Mouse (Mus musculus): ENCODE data around the gene Ptpn22.

Ptpn22 gene

GRCm38 (mm10) chr3:103857036-103857805 lies 2.4 kb upstream of the Ptpn22 start:
- no peak for DNase-seq (ENCODE audit: extremely low read depth, insufficient read length, low spot score)

- DNase-seq (ENCODE audit: extremely low read depth, insufficient read length, low spot score): no peak
Measured at GRCm38 (mm10) chr3:103857977-103858563, 1.5 kb upstream of the Ptpn22 start.

DNA sequence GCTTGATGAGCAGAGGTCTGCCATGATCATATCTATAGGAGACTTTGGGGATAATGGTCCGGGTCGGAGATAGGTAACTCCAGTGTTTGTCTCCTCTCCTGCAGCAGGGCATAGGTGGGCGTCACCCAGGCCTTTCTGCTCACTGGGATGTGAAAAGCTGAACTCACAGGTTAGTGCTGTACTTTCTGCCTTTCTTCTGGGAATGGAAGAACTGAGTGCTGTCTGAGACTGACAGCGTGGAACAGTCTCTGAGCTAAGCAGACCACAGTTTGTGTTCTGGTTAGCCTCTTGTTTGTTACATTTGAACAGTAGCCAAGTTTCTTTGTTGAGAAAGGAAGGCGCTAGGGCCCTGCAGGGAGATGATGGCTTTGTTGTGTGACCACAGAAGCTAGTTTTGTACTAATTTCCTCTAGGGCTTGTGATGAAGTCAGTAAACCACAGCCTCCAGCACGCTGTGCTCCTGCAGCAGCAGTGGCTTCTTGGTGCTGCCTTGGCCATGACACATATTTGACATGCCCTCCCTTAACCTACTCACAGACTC lies 326 bp downstream of the Ptpn22 start:
- DNase-seq (ENCODE audit: extremely low read depth, insufficient read length, low spot score): peak; percentile 68

- no peak for DNase-seq (ENCODE audit: extremely low read depth, insufficient read length, low spot score)
Measured at GRCm38 (mm10) chr3:103862721-103863220, 3.2 kb downstream of the Ptpn22 start.

GRCm38 (mm10) chr3:103864200-103864599 lies 4.6 kb downstream of the Ptpn22 start:
- no peak for DNase-seq (ENCODE audit: extremely low read depth, insufficient read length, low spot score)

- DNase-seq (ENCODE audit: extremely low read depth, insufficient read length, low spot score): no peak
Measured at GRCm38 (mm10) chr3:103867424-103867971, 7.9 kb downstream of the Ptpn22 start.

DNA sequence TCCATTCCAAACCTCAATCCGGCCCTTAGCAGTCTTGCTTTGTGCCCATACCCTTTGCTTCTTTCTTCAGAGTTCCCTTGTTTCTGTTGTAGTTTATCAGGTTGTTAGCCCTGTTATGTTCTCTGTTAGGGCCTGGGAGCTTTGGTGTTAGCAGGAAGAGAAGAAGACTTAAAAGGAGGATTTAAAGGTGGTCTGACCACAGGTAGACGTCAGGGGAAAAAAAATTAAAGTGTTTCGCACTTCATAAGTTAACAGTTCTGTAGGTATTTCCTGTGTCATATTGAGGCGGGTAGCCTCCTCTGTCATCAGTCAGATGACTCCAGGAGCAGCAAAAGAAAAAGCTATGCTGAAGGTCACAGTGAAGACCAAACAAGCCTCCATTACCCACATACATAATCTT lies 8.4 kb downstream of the Ptpn22 start:
- DNase-seq (ENCODE audit: extremely low read depth, insufficient read length, low spot score): no peak

DNA sequence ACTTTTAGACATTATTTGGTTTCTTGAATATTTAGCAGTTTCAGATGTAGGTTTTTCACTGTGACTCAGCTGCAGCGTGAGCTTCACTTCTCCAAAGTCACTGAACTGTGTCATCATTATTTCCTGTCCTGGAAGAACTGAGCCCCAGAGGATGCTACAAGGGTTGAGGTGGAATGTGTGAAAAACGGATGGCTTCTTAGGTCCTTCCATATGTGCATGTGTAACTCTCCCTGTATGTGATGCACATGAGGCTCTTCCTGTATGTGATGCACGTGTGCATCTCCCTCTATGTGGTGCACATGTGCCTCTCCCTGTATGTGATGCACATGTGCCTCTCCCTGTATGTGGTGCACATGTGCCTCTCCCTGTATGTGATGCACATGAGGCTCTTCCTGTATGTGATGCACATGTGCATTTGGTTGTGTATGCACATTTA lies 13.1 kb downstream of the Ptpn22 start:
- DNase-seq (ENCODE audit: extremely low read depth, insufficient read length, low spot score): no peak

DNA sequence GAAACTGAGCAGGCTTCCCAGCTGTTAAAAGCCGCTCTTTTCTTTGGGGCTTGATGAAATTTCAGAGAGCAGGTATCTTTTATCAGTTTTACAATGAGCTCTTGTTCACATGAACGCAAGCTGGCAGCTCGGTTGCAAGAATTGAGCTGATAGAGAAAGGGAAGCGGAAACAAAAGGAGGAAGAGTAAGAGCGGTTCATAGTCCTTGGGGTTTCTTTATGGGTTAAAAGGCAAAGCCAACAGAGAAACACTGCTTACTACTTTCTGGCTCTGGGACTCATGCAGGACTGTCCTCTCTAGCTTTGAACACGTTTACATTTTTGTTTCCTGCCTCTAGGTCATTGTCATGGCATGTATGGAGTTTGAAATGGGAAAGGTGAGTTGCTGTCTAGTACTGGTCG lies 14.7 kb downstream of the Ptpn22 start:
- no peak for DNase-seq (ENCODE audit: extremely low read depth, insufficient read length, low spot score)

GRCm38 (mm10) chr3:103885946-103886345 lies 26.4 kb downstream of the Ptpn22 start:
- DNase-seq (ENCODE audit: extremely low read depth, insufficient read length, low spot score): no peak

DNA sequence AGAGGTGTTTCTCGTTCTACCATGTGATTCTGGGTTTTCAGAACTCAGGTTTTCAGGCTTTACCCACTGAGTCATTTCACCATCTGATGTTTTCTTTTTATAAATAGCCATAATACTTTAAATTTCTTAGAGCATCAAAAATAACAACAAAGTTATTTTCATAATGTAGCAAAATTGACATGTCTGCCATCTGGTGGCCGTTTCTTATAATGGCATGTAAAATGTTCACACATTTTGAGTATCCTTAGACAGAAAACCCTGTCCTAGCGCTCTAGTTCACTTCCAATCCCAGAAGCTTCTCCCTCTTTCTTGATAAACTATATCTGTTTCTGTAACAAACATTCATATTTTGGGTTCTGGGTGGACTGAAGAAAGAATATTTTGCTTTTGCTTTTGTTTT lies 28.0 kb downstream of the Ptpn22 start:
- DNase-seq (ENCODE audit: extremely low read depth, insufficient read length, low spot score): no peak

- DNase-seq (ENCODE audit: extremely low read depth, insufficient read length, low spot score): no peak
Measured at GRCm38 (mm10) chr3:103893374-103893773, 33.8 kb downstream of the Ptpn22 start.

- no peak for DNase-seq (ENCODE audit: extremely low read depth, insufficient read length, low spot score)
Measured at GRCm38 (mm10) chr3:103904705-103905104, 45.1 kb downstream of the Ptpn22 start.

GRCm38 (mm10) chr3:103907335-103908030 lies 47.9 kb downstream of the Ptpn22 start:
- peak; percentile 51 for DNase-seq (ENCODE audit: extremely low read depth, insufficient read length, low spot score)

DNA sequence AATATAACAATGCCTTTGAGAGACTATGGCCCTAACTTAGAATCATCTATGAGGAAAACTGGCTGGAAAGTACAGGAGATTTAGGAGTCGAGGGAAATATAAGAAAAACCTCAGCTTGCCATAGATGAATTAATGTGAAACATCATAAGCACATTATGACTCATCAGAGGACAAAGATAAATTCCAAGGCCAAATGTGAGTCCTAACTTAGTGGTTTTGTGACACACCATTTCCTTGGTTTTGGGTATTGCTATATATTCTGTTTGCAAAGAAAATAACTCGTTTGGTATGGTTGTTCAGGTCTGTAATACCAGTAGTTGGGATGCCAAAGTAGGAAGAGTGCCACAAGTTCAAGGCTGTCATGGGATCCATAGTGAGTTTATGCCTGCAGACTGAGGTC lies 49.2 kb downstream of the Ptpn22 start:
- peak; percentile 48 for DNase-seq (ENCODE audit: extremely low read depth, insufficient read length, low spot score)

- DNase-seq (ENCODE audit: extremely low read depth, insufficient read length, low spot score): no peak
Measured at GRCm38 (mm10) chr3:103913451-103913961, 53.9 kb downstream of the Ptpn22 start.

- peak; percentile 99 for DNase-seq (ENCODE audit: extremely low read depth, insufficient read length, low spot score)
Measured at GRCm38 (mm10) chr3:103914010-103914669, 54.5 kb downstream of the Ptpn22 start, which contains the start of gene Rsbn1. Rsbn1 (plus strand) TSS chr3:103914120.

GRCm38 (mm10) chr3:103914732-103915508 lies 55.3 kb downstream of the Ptpn22 start:
- DNase-seq (ENCODE audit: extremely low read depth, insufficient read length, low spot score): peak; percentile 75

DNA sequence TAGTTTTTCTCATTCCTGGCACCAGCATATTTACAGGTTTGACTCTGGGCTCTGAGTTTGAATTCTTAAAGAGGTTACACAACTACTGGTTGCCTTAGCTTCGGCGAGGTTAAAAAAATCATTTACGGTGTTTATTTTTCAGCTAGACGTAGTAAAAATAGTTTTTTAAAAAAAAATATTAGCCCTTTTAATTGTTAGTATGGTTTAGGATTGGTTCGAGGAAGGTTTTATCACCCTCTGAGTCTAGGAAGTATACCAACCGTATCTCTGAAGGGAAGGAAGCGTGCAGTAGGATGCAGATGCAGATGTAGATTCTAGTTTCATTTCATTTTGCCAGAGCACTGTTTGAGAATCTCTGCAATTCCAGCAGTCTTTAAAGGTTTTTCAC lies 55.9 kb downstream of the Ptpn22 start:
- no peak for DNase-seq (ENCODE audit: extremely low read depth, insufficient read length, low spot score)

Measured in 3134 (cell line).